Mouse (Mus musculus) T-cell, adult 66 days (primary cell): ENCODE data around the gene Rfx4. TPM values are rescaled to one million over a fixed set of nuclear protein-coding genes. Genes with fewer than 3 reads are reported as not detected.

Source experiments
- total RNA-seq, 2 experiments: library from RNA; stranded (reverse); gene quantifications; 3 replicates in 1 of 2; 4 replicates in 1 of 2; pipeline ENCODE4 v1.2.4; 2023

Gene Rfx4
- not detected for total RNA-seq

GRCm38 (mm10) chr10:84755786-84756203, at the start of gene Rfx4:
Gene Rfx4, plus strand, starts transcription at chr10:84756062.

GRCm38 (mm10) chr10:84916810-84917730, 161.2 kb downstream of the Rfx4 start, which contains the start of gene Ric8b:
Gene Ric8b, plus strand, starts transcription at chr10:84917616.

Other genes with a start within 250 kb of the Rfx4 start
- 1 to 10 TPM; 3.7 to 3.8 TPM for gene Ckap4, start 222.0 kb upstream of the Rfx4 start, total RNA-seq
- gene Tcp11l2, start 179.4 kb upstream of the Rfx4 start, total RNA-seq: 100 to 1,000 TPM; 100 to 114 TPM
- 10 to 100 TPM; 39.1 to 48.5 TPM for gene Polr3b, start 133.8 kb upstream of the Rfx4 start, total RNA-seq
- gene Ric8b, start 161.6 kb downstream of the Rfx4 start, total RNA-seq: 10 to 100 TPM; 38.9 TPM